Mouse (Mus musculus) heart, embryonic 15.5 days (tissue): ENCODE results near the gene Mxra7. TPM values are rescaled to one million over a fixed set of nuclear protein-coding genes. Genes with fewer than 3 reads are reported as not detected.

Experiments used
- ATAC-seq: fragments of 200-750 bp; cut with Nextera tagmentation; replicated peaks from 2 replicates; pipeline ENCODE4 v1.8.0; 2017; ENCODE audit warnings: low read depth, moderate TSS enrichment; ENCODE audit not compliant: insufficient number of reproducible peaks, insufficient read depth, low FRiP score
- H3K27ac ChIP-seq: fragments of 300-500 bp; sonication (generic); 2 replicates; pipeline ENCODE4 v1.5.1; 2015; ENCODE audit warnings: mild to moderate bottlenecking, inconsistent platforms
- H3K27me3 ChIP-seq: fragments of 300-500 bp; sonication (generic); 2 replicates; pipeline ENCODE4 v1.6.1; 2015; ENCODE audit warnings: inconsistent platforms
- H3K36me3 ChIP-seq: fragments of 300-500 bp; sonication (generic); 2 replicates; pipeline ENCODE4 v1.6.1; 2015; ENCODE audit warnings: mild to moderate bottlenecking, inconsistent platforms
- H3K4me1 ChIP-seq: fragments of 300-500 bp; sonication (generic); replicated peaks from 2 replicates; pipeline ENCODE4 v1.6.1; 2015; ENCODE audit warnings: inconsistent platforms
- H3K4me2 ChIP-seq: fragments of 300-500 bp; sonication (generic); 2 replicates; pipeline ENCODE4 v1.6.1; 2015; ENCODE audit warnings: inconsistent platforms, mild to moderate bottlenecking, moderate library complexity
- H3K4me3 ChIP-seq: fragments of 300-500 bp; sonication (generic); 2 replicates; pipeline ENCODE4 v1.5.1; 2015; ENCODE audit warnings: mild to moderate bottlenecking, inconsistent platforms
- H3K9ac ChIP-seq: fragments of 300-500 bp; sonication (generic); 2 replicates; pipeline ENCODE4 v1.6.1; 2015; ENCODE audit warnings: mild to moderate bottlenecking, inconsistent platforms
- H3K9me3 ChIP-seq: fragments of 300-500 bp; sonication (generic); replicated peaks from 2 replicates; pipeline ENCODE4 v1.6.1; 2016; ENCODE audit warnings: inconsistent platforms
- WGBS: fragments of 180-500 bp; shearing (Covaris S2); methylation state at CpG from one replicate; pipeline ENCODE4 v1.1.7; 2015; ENCODE audit warnings: mixed read lengths; 5-methylcytosine and 5-hydroxymethylcytosine counted together
- polyA plus RNA-seq: library from polyadenylated mRNA; unstranded; fragments of >200 nt; fragmentation: Nextera tagmentation; extraction: Ambion mirVana; gene quantifications from 2 replicates; pipeline ENCODE4 v1.2.1, GENCODE M21; 2015

Gene Mxra7
- polyA plus RNA-seq, 1 experiment from 2014 or later, result 18.8 TPM

GRCm38 (mm10) chr11:116755191-116755590, 72.7 kb downstream of the Mxra7 start:
- no peaks in the 10 kb centered on the region for H3K9me3 ChIP-seq
- no peak overlapping the region for H3K9ac ChIP-seq
- H3K4me3 ChIP-seq, result no peak overlapping the region
- 52% methylated on average over 4 of the region's 4 CpGs for WGBS
- no peaks in the 10 kb centered on the region; the same call in 1 of the 2 replicates for H3K4me1 ChIP-seq
- ATAC-seq, result no peak
- no peak overlapping the region for H3K4me2 ChIP-seq
- H3K36me3 ChIP-seq, result no peaks in the 10 kb centered on the region
- no peak overlapping the region for H3K27ac ChIP-seq
- H3K27me3 ChIP-seq, result no peaks in the 10 kb centered on the region

DNA sequence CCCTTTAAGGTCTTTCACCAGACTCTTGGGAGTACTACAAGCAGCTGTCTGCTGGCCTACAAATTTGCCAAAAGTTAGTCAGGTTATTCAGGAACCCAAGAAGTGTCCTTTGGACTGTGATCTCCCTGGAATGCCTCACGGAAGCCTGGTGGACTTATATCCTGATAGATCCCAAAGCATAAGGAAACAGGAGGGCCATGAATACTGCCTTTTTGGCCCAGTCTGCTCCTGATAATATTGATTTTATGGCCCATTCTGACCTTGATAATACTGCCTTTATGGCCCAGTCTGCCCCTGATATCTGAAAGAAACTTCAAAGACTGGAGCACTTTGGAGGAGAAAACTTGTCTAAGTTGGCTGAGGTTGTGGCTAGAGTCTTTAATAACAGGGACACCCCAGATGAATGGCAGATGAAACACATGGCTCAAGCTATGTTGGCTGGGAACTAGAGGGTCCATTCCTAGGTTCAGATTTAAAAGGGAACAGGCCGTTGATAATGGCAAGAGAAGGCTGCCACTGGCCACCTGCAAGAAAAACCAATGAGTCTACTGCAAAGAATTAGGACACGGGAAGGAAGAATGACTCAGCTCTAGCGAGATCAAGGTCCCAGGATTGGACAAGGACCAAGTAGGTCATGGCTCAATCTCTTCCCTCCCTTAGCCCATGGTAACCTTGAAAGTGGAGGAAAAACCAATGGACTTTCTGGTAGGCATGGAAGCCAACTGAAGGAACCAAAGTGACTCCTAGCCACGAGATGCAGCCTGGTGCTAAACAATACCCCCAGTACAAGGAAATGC, 74.0 kb downstream of the Mxra7 start:
- Histone ChIP-seq H3K36me3 (no peaks in the 10 kb centered on the region), H3K27me3 (no peaks in the 10 kb centered on the region), H3K9me3 (no peaks in the 10 kb centered on the region), H3K9ac (no peak overlapping the region), H3K4me1 (no peaks in the 10 kb centered on the region; the same call in 1 of the 2 replicates), H3K4me2 (no peak overlapping the region), H3K4me3 (no peak overlapping the region), H3K27ac (no peak overlapping the region)
- ATAC-seq, result no peak
- WGBS, result 75% methylated on average over 5 of the region's 5 CpGs

Other genes starting within 250 kb of the Mxra7 start
- 14.4 and 20.7 TPM in 2 replicates for gene Ube2o, start 246.6 kb downstream of the Mxra7 start, polyA plus RNA-seq
- not detected in 2 replicates for gene Aanat, start 241.6 kb downstream of the Mxra7 start, polyA plus RNA-seq
- gene Rhbdf2, start 201.0 kb downstream of the Mxra7 start, polyA plus RNA-seq, result 6.7 and 10.4 TPM in 2 replicates
- 1.3 and 1.4 TPM in 2 replicates for gene Prcd, start 174.5 kb downstream of the Mxra7 start, polyA plus RNA-seq
- gene Cygb, start 173.7 kb downstream of the Mxra7 start, polyA plus RNA-seq, result 9.1 and 11.6 TPM in 2 replicates
- not detected in 2 replicates for gene St6galnac1, start 52.5 kb downstream of the Mxra7 start, polyA plus RNA-seq
- 63.0 and 63.4 TPM in 2 replicates for gene Mettl23, start 15.2 kb upstream of the Mxra7 start, polyA plus RNA-seq
- gene Jmjd6, start 15.4 kb upstream of the Mxra7 start, polyA plus RNA-seq, result 66.5 and 67.4 TPM in 2 replicates
- 31.8 and 38.6 TPM in 2 replicates for gene Mfsd11, start 24.4 kb upstream of the Mxra7 start, polyA plus RNA-seq
- 479 and 520 TPM in 2 replicates for gene Srsf2, start 25.0 kb upstream of the Mxra7 start, polyA plus RNA-seq
- 0.64 and 0.85 TPM in 2 replicates for gene Mgat5b, start 90.8 kb upstream of the Mxra7 start, polyA plus RNA-seq